Mouse (Mus musculus) kidney, postnatal 36 days (tissue): Measurements from ENCODE around the gene Hs6st3.

ENCODE experiments used
- DNase-seq, 2 experiments: peaks; one replicate each; pipeline ENCODE4 v3.0.0; 2021 to 2022; ENCODE audit warnings: mixed read lengths in 2 of 2

Hs6st3 gene

DNA sequence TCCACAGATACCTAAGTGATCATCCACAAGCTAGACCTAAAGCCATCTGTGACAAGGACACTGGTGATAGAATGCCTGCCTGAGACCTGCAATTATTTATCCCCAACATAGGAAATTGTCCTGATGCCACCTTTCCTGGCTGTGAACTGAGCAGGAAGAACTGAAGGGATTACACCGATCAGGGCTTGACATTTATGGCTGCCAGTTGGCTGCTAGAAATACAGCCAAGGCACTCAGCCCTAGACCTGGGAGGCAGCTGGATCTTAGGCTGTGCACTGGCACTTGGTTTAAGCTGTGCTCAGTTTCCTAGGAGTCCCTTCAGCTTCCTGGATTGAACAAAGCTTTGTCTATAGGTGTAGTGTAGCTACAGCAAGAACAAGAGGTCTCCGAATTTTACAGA lies 518.8 kb downstream of the Hs6st3 start:
- DNase-seq, result no peak

- DNase-seq, result no peak
Measured at GRCm38 (mm10) chr14:119665741-119666141, 527.6 kb downstream of the Hs6st3 start.

DNA sequence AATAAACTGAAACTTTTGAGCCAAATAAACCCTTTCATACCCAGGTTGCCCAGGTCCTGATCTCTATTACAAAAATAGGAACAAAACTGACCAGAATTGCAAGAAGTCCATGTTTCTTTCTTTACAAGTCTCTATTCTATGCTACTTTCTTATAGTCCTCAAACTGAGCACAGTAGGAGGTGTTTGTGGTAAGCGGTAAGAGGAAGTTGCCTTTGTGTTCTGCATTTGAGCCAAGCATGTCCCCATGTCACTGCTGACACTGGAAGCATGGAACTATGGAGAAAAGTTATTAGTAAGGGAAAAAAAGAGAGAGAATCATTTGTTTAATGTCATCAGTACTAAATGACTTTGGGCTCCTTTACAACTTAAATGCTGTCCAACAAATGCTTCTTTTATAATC lies 529.3 kb downstream of the Hs6st3 start:
- no peak for DNase-seq

DNA sequence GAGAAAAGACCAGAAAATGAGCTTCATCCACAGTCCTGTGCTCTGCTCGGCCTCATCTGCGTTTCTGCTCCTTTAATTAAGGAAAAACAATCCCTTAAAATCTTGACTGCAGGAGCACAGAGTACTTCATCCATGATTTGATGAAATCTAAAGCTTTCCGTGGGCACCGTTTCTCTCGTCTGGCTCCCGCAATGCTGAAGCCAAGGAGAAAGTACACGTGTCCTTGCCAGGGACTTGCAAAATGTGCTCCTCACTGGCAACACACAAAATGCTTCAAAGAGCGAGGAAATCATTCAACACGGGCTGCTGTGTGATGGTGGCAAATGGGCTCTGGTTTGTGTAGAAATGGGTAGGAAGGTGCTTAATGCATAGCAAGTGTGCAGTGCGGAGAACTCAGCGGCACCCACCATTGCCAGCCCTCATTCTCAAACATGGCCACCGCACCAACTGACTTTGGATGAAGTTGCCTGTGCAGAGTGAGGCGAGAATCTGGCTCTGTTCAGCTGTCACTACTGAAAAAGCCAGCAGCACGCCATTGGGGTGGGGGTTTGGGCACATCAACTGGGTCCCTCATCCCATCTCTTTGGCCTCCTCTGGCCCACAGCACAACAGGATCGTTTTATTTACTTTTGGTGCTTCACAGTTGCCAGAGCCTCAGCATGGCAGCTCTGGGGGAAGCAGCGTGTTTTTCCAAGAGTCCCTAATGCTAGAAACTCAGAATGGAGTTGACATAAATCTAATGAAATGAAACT lies 532.9 kb downstream of the Hs6st3 start:
- DNase-seq, result no peak

DNA sequence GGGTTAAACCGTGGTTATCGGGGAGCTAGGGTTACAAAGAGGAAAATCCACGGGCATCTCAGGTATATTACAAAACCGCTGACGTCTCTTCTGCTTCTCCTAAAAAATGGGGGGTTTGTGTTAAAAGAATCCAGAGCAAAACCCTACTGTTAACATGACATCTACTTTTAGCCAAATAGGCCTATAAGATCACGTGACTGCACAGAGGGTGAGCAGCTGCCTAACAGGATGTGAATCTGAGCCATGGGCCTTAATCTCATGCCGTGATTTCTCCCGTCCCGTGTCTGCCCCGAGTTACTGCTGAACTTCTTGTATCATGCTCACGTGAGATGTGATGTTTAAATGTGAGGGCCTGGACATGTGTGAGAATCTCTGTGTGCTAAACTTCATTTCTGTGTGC lies 540.4 kb downstream of the Hs6st3 start:
- DNase-seq, result no peak

GRCm38 (mm10) chr14:119680052-119680451 lies 541.9 kb downstream of the Hs6st3 start:
- DNase-seq, result no peak

DNA sequence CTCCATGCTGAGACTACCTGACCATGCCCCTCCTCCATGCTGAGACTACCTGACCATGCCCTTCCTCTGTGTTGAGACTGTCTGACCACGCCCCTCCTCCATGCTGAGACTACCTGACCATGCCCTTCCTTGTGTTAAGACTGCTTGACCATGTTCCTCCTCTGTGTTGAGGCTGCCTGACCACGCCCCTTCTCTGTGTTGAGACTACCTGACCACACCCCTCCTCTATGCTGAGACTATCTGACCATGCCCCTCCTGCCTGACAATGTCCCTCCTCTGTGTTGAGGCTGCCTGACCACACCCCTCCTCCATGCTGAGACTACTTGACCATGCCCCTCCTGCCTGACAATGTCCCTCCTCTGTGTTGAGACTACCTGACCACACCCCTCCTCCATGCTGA lies 549.7 kb downstream of the Hs6st3 start:
- no peak for DNase-seq

GRCm38 (mm10) chr14:119699982-119700381 lies 561.8 kb downstream of the Hs6st3 start:
- no peak for DNase-seq

GRCm38 (mm10) chr14:119714712-119715111 lies 576.6 kb downstream of the Hs6st3 start:
- no peak for DNase-seq

GRCm38 (mm10) chr14:119717323-119717722 lies 579.2 kb downstream of the Hs6st3 start:
- DNase-seq, result no peak

DNA sequence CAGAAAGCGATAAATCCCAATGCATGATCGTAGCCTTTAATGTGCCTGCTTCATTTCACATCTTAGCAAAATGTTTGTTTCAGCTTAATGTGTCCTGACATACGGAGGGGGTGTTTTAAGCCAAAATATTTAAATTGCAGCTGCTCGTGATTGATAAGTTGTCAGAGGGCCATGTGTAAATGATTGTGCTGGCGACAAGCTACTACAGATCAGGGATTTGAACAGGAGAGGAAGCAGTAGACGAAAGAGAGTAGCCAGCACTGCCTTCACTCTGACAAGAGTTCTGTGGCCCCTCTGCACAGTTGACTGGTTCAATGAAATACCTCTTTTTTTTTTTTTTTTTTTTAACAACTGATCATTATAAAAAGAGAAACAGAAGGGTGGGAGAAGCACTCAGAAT lies 587.0 kb downstream of the Hs6st3 start:
- no peak for DNase-seq

DNA sequence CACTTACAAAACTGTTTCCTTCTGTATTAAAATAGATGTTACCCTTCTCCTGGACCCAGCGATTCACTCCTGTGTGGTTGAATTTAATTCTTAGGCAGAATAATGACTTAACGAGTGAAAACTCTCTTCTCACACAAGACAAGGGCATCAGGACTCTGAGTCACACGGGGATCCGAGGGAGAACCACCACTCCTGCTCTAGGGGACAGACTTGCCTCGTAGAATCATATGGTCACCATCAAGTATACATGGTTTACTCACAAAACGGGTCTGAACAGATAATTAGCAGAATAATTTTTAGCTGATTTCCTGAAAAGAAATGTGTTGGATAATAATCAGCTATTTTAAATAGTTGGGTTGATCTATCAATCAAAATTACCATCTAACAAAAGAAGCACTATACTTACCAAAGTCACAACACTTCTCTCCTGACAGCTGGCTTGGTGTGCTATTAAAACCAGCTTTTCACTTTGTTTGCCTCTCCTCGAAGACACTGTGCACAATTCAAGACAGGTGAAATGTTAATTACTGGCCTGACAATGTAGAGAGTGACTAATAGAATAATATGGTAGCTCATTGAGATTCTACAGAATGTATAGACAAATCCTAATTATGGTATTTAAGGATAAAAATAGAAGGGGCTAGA lies 593.4 kb downstream of the Hs6st3 start:
- DNase-seq, result no peak

DNA sequence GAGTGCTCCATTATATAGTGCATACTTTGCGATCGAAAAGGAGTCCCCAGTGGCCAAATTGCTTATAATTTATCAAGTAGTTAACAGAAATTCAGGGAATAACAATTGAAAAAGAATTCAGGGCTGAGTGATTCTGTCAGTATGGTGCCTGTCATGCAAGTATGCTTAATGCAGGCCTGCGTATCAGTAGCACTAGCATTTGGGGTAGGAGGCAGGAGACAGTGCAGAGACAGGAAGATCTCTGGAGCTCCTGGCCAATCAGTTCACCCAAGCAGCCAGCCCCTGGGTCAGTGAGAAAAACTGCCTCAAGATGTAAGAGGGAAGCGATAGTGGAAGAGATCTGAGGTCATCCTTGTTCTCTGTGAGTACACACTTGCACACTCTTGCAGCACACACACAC lies 594.1 kb downstream of the Hs6st3 start:
- DNase-seq, result no peak

DNA sequence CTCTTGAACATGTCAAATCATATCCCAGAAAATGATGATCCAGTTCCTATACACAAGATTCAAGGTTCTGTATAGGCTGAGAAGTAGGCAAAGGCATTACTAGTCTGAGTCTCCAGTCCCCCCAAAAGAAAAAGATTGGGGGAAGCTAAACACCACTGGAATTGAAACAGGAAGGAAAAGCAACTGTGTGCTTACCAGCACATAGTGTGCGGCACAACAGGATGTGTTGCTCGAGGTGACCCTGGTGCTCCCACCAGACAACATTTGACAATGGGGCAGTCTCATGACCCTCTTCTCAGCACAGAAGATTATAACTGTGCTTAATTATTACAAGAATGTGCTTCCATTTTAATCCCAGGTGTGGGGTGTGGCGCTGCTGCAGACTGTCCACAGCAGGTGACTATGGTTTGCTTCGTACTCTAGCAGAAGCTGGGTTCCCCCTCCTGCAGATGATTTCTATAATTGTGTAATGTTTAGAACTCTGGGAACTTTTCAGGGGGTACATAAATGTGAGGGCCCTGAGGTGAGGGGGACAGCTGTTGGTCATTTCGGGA lies 599.3 kb downstream of the Hs6st3 start:
- DNase-seq, result no peak

- no peak for DNase-seq
Measured at GRCm38 (mm10) chr14:119741791-119742190, 603.6 kb downstream of the Hs6st3 start.

- no peak for DNase-seq
Measured at GRCm38 (mm10) chr14:119761376-119761775, 623.2 kb downstream of the Hs6st3 start.

DNA sequence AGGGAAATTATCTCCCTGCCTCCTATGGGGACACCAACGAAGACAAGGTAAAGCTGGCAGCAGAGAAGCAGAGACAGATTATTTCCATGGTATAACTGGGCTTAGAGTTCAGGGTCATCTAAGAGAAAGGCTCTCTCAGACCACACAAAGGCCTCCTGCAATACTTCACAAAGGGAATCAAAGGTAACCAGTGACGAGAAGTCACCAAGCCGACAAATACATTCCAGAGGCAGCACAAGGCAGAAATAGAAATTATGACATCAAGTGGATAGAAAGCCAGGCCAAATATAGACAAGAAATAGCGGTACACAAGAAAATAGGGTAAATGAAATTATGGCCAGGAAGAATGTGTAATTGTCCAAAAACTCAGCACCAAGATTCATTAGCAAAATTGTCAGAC lies 633.9 kb downstream of the Hs6st3 start:
- no peak for DNase-seq

DNA sequence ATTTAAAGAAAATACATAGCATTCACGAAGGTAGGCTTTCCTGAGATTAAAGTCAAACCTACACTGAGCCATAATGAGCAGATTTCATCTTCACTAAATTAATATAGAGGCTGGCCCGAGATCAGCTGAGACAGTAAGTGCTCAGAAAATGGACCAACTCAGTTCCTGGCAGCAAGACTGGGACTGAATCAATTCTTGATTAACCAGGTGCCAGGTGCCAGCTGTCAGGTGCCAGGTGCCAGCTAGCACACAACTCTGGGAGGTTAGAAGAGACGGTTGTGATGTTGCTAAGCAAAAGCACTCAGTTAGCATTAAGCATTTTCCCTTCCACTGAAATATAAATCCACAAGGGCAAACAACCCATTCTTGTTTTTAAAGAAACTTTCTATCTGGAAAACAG lies 638.1 kb downstream of the Hs6st3 start:
- DNase-seq, result no peak

- DNase-seq, result no peak
Measured at GRCm38 (mm10) chr14:119779982-119780588, 641.9 kb downstream of the Hs6st3 start.

DNA sequence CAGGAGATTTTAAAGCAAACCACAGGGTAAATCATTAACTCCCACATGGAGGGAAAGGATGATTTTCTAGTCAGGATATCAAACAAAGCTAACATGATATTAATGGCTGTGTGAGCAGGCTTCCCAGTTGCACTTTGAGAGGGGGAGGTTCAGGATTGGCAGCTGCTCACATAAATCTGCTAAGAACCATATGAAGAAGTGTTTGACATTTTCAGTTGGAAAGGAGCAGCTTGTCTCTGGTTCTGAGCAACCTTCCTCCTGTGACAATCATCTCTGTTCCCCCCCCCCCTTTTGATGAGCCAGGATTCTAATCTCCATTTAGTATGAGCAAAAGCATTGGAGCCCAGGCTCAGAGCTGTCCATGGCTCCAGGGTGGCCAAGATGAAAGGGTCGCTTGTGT lies 643.0 kb downstream of the Hs6st3 start:
- DNase-seq, result no peak

GRCm38 (mm10) chr14:119789457-119789856 lies 651.3 kb downstream of the Hs6st3 start:
- DNase-seq, result no peak

GRCm38 (mm10) chr14:119797172-119797850 lies 659.2 kb downstream of the Hs6st3 start:
- no peak for DNase-seq

DNA sequence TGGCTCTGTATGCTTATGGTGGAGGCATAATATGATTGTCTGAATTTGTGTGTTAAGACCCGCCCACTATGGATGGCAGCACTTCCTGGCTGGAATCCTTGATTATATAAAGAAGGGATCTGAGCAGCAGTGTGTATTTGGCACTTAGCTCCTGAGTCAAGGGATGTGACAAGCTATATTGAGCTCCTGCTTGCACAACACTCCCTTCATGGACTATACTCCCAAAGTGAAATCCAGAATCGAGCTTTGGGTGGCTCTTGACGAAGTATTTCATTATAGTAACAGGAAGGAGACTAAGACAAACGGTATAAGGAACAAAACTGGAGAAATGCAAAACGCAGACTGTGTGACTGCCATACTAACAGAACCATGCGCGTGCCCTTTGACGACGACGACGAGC lies 660.4 kb downstream of the Hs6st3 start:
- no peak for DNase-seq
